Mouse (Mus musculus) midbrain, embryonic 12.5 days (tissue): ENCODE measurements around the gene Gm42957. TPM values are rescaled to one million over a fixed set of nuclear protein-coding genes. Genes with fewer than 3 reads are reported as not detected.

Experiments used
- ATAC-seq: fragments of 200-750 bp; cut with Nextera tagmentation; 2 replicates; pipeline ENCODE4 v1.8.0; 2017; ENCODE audit warnings: low read depth, moderate TSS enrichment, moderate library complexity; ENCODE audit not compliant: low FRiP score
- H3K27ac ChIP-seq: fragments of 300-500 bp; sonication (generic); replicated peaks from 2 replicates; pipeline ENCODE4 v1.5.1; 2016; ENCODE audit warnings: mild to moderate bottlenecking
- H3K27me3 ChIP-seq: fragments of 300-500 bp; sonication (generic); 2 replicates; pipeline ENCODE4 v1.6.1; 2016; ENCODE audit warnings: mild to moderate bottlenecking
- H3K36me3 ChIP-seq: fragments of 300-500 bp; sonication (generic); 2 replicates; pipeline ENCODE4 v1.6.1; 2016
- H3K4me1 ChIP-seq: fragments of 300-500 bp; sonication (generic); 2 replicates; pipeline ENCODE4 v1.6.1; 2016
- H3K4me2 ChIP-seq: fragments of 300-500 bp; sonication (generic); replicated peaks from 2 replicates; pipeline ENCODE4 v1.6.1; 2016; ENCODE audit warnings: mild to moderate bottlenecking, moderate library complexity
- H3K4me3 ChIP-seq: fragments of 300-500 bp; sonication (generic); 2 replicates; pipeline ENCODE4 v1.5.1; 2016; ENCODE audit warnings: mild to moderate bottlenecking
- H3K9ac ChIP-seq: fragments of 300-500 bp; sonication (generic); replicated peaks from 2 replicates; pipeline ENCODE4 v1.6.1; 2016; ENCODE audit warnings: mild to moderate bottlenecking, moderate library complexity
- H3K9me3 ChIP-seq: fragments of 300-500 bp; sonication (generic); 2 replicates; pipeline ENCODE4 v1.6.1; 2016; ENCODE audit warnings: mild to moderate bottlenecking
- WGBS: fragments of 180-500 bp; shearing (Covaris S2); methylation state at CpG from one replicate; pipeline ENCODE4 v1.1.7; 2016; 5-methylcytosine and 5-hydroxymethylcytosine counted together
- polyA plus RNA-seq: library from polyadenylated mRNA; unstranded; fragments of >200 nt; fragmentation: Nextera tagmentation; extraction: Ambion mirVana; gene quantifications from 2 replicates; pipeline ENCODE4 v1.2.1, GENCODE M21; 2016

The Gm42957 gene
- polyA plus RNA-seq: 0.08 TPM in 1 of 2 replicates, not detected in the other

- peak within 1 kb of the TSS; percentile 87 for H3K27ac ChIP-seq
Observed at GRCm38 (mm10) chr3:96634928-96635879, at the start of gene Gm42957, which contains the start of gene Pex11b. TSS of gene Gm42957 (plus strand) at chr3:96635474. TSS of gene Pex11b (plus strand) at chr3:96635376.

GRCm38 (mm10) chr3:96590657-96591056, 44.6 kb upstream of the Gm42957 start:
- no peaks in the 10 kb centered on the region for H3K36me3 ChIP-seq
- no peak overlapping the region for H3K27ac ChIP-seq
- 83% methylated on average over 4 of the region's 4 CpGs for WGBS

More at GRCm38 (mm10) chr3:96634928-96635879, at the start of gene Gm42957, which contains the start of gene Pex11b:
- ATAC-seq: peak; percentile 85
- Histone ChIP-seq H3K4me2 (peak within 1 kb of the TSS; percentile 89), H3K27me3 (no peaks in the 10 kb centered on the region), H3K9me3 (no peaks in the 10 kb centered on the region), H3K36me3 (peaks cover 42% of the 10 kb centered on the region), H3K9ac (peak within 1 kb of the TSS; percentile 94), H3K4me1 (peaks cover 28% of the 10 kb centered on the region), H3K4me3 (peak within 1 kb of the TSS; percentile 92)
- WGBS: 2% methylated on average over 60 of the region's 60 CpGs

GRCm38 (mm10) chr3:96593374-96593773, 41.9 kb upstream of the Gm42957 start:
- Histone ChIP-seq H3K36me3 (no peaks in the 10 kb centered on the region), H3K27me3 (peaks cover 28% of the 10 kb centered on the region), H3K4me2 (peak overlapping the region; percentile 84), H3K4me1 (peaks cover 43% of the 10 kb centered on the region), H3K27ac (peak overlapping the region; percentile 82), H3K4me3 (peak overlapping the region; percentile 68), H3K9ac (peak overlapping the region; percentile 75), H3K9me3 (no peaks in the 10 kb centered on the region)
- under 1% methylated on average over 10 of the region's 10 CpGs for WGBS
- ATAC-seq: no peak

More at GRCm38 (mm10) chr3:96590657-96591056, 44.6 kb upstream of the Gm42957 start:
- Histone ChIP-seq H3K9me3 (no peaks in the 10 kb centered on the region), H3K4me1 (peaks cover 16% of the 10 kb centered on the region), H3K9ac (no peak overlapping the region), H3K27me3 (peaks cover 13% of the 10 kb centered on the region), H3K4me2 (no peak overlapping the region), H3K4me3 (no peak overlapping the region)
- ATAC-seq: no peak

GRCm38 (mm10) chr3:96593790-96594560, 41.3 kb upstream of the Gm42957 start, which contains the start of gene Polr3gl:
TSS of gene Polr3gl (minus strand) at chr3:96594181.
- Histone ChIP-seq H3K27me3 (peaks cover 29% of the 10 kb centered on the region), H3K27ac (peak within 1 kb of the TSS; percentile 82), H3K4me1 (peaks cover 48% of the 10 kb centered on the region), H3K4me2 (peak within 1 kb of the TSS; percentile 84), H3K9me3 (no peaks in the 10 kb centered on the region), H3K4me3 (peak within 1 kb of the TSS; percentile 68), H3K36me3 (no peaks in the 10 kb centered on the region), H3K9ac (peak within 1 kb of the TSS; percentile 75)
- peak; percentile 84 for ATAC-seq
- WGBS: under 1% methylated on average over 36 of the region's 38 CpGs

- peaks cover 48% of the 10 kb centered on the region for H3K4me1 ChIP-seq
- no peaks in the 10 kb centered on the region for H3K36me3 ChIP-seq
- no peaks in the 10 kb centered on the region for H3K9me3 ChIP-seq
Observed at GRCm38 (mm10) chr3:96594851-96595250, 40.4 kb upstream of the Gm42957 start.

GRCm38 (mm10) chr3:96595661-96596060, 39.6 kb upstream of the Gm42957 start:
- Histone ChIP-seq H3K4me2 (peak overlapping the region; percentile 77), H3K4me1 (peaks cover 55% of the 10 kb centered on the region), H3K4me3 (no peak overlapping the region), H3K27me3 (peaks cover 37% of the 10 kb centered on the region), H3K9me3 (no peaks in the 10 kb centered on the region), H3K36me3 (no peaks in the 10 kb centered on the region), H3K27ac (no peak overlapping the region), H3K9ac (no peak overlapping the region)
- 21% methylated on average over 6 of the region's 6 CpGs for WGBS
- no peak for ATAC-seq

More at GRCm38 (mm10) chr3:96594851-96595250, 40.4 kb upstream of the Gm42957 start:
- no peak overlapping the region for H3K27ac ChIP-seq
- H3K27me3 ChIP-seq: peaks cover 37% of the 10 kb centered on the region
- no peak for ATAC-seq
- H3K4me2 ChIP-seq: no peak overlapping the region
- WGBS: 83% methylated on average over 5 of the region's 5 CpGs
- no peak overlapping the region for H3K9ac ChIP-seq
- no peak overlapping the region for H3K4me3 ChIP-seq

- Histone ChIP-seq H3K9me3 (no peaks in the 10 kb centered on the region), H3K4me3 (peak within 1 kb of the TSS; percentile 49), H3K4me2 (peak within 1 kb of the TSS; percentile 77), H3K4me1 (peaks cover 55% of the 10 kb centered on the region), H3K36me3 (no peaks in the 10 kb centered on the region), H3K27ac (peak within 1 kb of the TSS; percentile 47), H3K27me3 (peaks cover 37% of the 10 kb centered on the region), H3K9ac (peak within 1 kb of the TSS; percentile 58)
- under 1% methylated on average over 19 of the region's 23 CpGs for WGBS
- ATAC-seq: no peak
Observed at GRCm38 (mm10) chr3:96596228-96596707, 39.0 kb upstream of the Gm42957 start, which contains the start of gene Ankrd34a. TSS of gene Ankrd34a (plus strand) at chr3:96596636.

GRCm38 (mm10) chr3:96596855-96597254, 38.4 kb upstream of the Gm42957 start:
- Histone ChIP-seq H3K9me3 (no peaks in the 10 kb centered on the region), H3K4me3 (peak overlapping the region; percentile 49), H3K9ac (peak overlapping the region; percentile 58), H3K27ac (no peak overlapping the region), H3K4me2 (peak overlapping the region; percentile 77), H3K36me3 (no peaks in the 10 kb centered on the region), H3K27me3 (peaks cover 37% of the 10 kb centered on the region), H3K4me1 (peaks cover 56% of the 10 kb centered on the region)
- WGBS: 1% methylated on average over 11 of the region's 12 CpGs
- ATAC-seq: no peak

- Histone ChIP-seq H3K4me2 (peak overlapping the region; percentile 77), H3K36me3 (no peaks in the 10 kb centered on the region), H3K27me3 (peaks cover 34% of the 10 kb centered on the region), H3K27ac (peak overlapping the region; percentile 47), H3K9ac (peak overlapping the region; percentile 58), H3K4me1 (peaks cover 57% of the 10 kb centered on the region), H3K9me3 (no peaks in the 10 kb centered on the region), H3K4me3 (peak overlapping the region; percentile 49)
- WGBS: under 1% methylated on average over 40 of the region's 40 CpGs
- no peak for ATAC-seq
Observed at GRCm38 (mm10) chr3:96597435-96597891, 37.8 kb upstream of the Gm42957 start.

GRCm38 (mm10) chr3:96598156-96599068, 36.9 kb upstream of the Gm42957 start:
- H3K4me2 ChIP-seq: peak overlapping the region; percentile 77
- no peak for ATAC-seq
- peaks cover under 1% of the 10 kb centered on the region; the same call in 1 of the 2 replicates for H3K36me3 ChIP-seq
- 2% methylated on average over 54 of the region's 54 CpGs for WGBS
- peaks cover 57% of the 10 kb centered on the region for H3K4me1 ChIP-seq
- H3K27me3 ChIP-seq: peaks cover 34% of the 10 kb centered on the region
- no peaks in the 10 kb centered on the region for H3K9me3 ChIP-seq
- peak overlapping the region; percentile 58 for H3K9ac ChIP-seq
- peak overlapping the region; percentile 49 for H3K4me3 ChIP-seq
- H3K27ac ChIP-seq: peak overlapping the region; percentile 47
